Mouse (Mus musculus): ENCODE data around the gene Borcs5. TPM values are rescaled to one million over a fixed set of nuclear protein-coding genes. Genes with fewer than 3 reads are reported as not detected.

Borcs5 gene
- polyA plus RNA-seq, 1 experiment from 2014 or later: 32.9 TPM

DNA sequence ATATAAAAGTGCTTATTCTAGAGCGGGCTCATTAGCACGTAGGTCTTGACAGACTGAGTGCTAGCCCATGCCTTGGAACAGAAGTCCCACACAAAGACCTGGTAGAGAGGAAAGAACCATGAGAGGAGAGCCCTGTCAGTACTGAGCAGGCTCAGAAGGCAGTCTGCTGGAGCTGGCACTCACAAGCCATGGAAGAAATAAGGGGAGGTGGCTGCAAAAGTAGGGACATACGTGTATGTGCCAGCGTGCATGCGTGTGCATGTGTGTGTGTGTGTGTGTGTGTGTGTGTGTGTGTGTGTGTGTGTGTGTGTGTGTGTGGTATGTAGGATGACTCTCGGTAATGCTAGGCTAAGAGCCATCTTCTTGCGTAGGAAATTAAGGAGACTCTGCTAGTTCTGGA is 84.0 kb downstream of the Borcs5 start:
- Histone ChIP-seq H3K4me1 (no peaks in the 10 kb centered on the region), H3K4me3 (no peak overlapping the region), H3K27me3 (no peaks in the 10 kb centered on the region), H3K4me2 (replicated peaks) (no peak overlapping the region), H3K36me3 (peaks cover 35% of the 10 kb centered on the region), H3K9ac (replicated peaks) (no peak overlapping the region), H3K27ac (replicated peaks) (no peak overlapping the region), H3K9me3 (no peaks in the 10 kb centered on the region)
- no peak for ATAC-seq (ENCODE audit: low FRiP score, low read depth)
- 97% methylated on average over 7 of the region's 7 CpGs for WGBS

DNA sequence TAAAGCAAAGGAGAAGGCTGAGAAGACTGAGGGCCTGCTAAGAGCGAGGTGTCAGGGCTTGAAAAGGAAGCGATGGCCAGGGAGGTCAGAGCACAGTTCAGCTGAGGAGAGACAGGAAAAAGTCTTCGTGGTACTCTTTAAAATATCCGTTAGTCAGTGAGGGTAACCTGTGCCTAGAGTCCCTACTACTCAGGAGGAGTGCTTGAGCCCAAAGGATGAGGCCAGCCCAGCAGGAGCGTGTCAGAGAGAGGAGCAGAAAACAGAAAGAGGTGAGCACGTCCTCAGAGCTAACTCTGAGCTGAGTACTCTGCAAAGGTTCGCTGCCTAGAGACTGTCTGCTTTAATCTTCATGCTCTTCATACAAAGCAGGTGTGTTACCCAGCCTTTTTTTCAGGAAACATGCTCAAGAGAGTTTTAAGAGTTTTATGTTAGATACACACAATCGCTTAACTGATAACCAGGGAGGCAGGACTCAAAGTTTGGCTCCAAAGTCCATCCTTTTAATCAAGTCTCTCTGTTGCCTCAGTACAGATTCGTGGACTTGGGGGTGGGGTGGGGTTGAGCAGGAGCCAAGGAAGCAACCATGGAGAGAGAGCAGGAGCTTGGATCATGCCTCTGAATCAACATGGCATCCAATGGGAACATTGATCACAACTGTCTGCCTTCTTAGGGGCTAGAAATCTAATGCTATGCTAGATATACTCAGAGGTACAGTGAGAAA is 84.7 kb downstream of the Borcs5 start:
- no peaks in the 10 kb centered on the region for H3K27me3 ChIP-seq
- H3K9ac ChIP-seq (replicated peaks): no peak overlapping the region
- no peak overlapping the region for H3K27ac ChIP-seq (replicated peaks)
- H3K36me3 ChIP-seq: peaks cover 28% of the 10 kb centered on the region
- WGBS: 85% methylated on average over 9 of the region's 9 CpGs
- no peak overlapping the region for H3K4me3 ChIP-seq
- no peak overlapping the region for H3K4me2 ChIP-seq (replicated peaks)
- no peaks in the 10 kb centered on the region for H3K9me3 ChIP-seq
- H3K4me1 ChIP-seq: no peaks in the 10 kb centered on the region
- no peak for ATAC-seq (ENCODE audit: low FRiP score, low read depth)

DNA sequence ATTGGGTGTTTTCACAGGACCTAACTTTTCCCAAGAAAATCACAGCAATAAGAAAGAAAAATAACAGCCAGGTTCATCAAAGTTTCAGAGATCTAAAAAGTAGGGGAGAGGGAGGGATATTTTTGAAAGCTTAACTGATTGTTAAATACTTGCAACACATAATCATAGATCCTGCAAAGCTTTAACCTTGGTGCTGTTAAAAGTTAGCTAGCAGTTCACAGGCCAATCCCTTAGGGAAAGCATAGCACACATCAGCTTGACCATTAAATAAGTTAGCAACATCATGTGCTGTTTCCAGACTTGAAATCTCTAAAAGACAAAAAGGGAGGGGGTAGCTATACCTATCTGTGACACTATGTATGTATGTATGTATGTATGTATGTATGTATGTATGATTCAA is 86.1 kb downstream of the Borcs5 start:
- no peak overlapping the region for H3K4me2 ChIP-seq (replicated peaks)
- no peak overlapping the region for H3K27ac ChIP-seq (replicated peaks)
- H3K9me3 ChIP-seq: no peaks in the 10 kb centered on the region
- H3K36me3 ChIP-seq: peaks cover 15% of the 10 kb centered on the region; the same call in 1 of the 2 replicates
- ATAC-seq (ENCODE audit: low FRiP score, low read depth): no peak
- no peaks in the 10 kb centered on the region for H3K27me3 ChIP-seq
- H3K9ac ChIP-seq (replicated peaks): no peak overlapping the region
- H3K4me3 ChIP-seq: no peak overlapping the region
- no peaks in the 10 kb centered on the region for H3K4me1 ChIP-seq

DNA sequence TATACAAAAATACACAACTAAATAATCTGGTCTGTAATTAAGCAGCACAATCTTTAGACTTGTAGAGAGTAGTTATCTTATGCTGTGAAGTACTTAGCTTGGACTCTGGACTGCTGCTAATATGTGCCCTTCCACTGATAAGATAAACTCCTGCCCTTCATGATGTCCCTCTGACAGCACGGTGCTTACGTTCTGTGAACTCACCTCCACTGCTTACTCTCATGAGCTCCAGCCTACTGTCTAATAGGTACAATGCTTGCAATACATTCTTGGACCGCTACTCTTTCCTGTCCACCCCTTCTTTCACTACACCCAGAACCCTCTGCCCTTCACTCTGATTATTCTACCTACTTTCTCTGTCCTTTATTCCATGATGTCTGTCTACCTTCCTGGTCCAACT is 91.7 kb downstream of the Borcs5 start:
- ATAC-seq (ENCODE audit: low FRiP score, low read depth): no peak
- H3K27ac ChIP-seq (replicated peaks): no peak overlapping the region
- 95% methylated on average over 3 of the region's 3 CpGs for WGBS
- no peak overlapping the region for H3K4me2 ChIP-seq (replicated peaks)
- no peaks in the 10 kb centered on the region for H3K9me3 ChIP-seq
- H3K27me3 ChIP-seq: no peaks in the 10 kb centered on the region
- H3K4me3 ChIP-seq: no peak overlapping the region
- H3K9ac ChIP-seq (replicated peaks): no peak overlapping the region
- no peaks in the 10 kb centered on the region for H3K36me3 ChIP-seq
- no peaks in the 10 kb centered on the region for H3K4me1 ChIP-seq

DNA sequence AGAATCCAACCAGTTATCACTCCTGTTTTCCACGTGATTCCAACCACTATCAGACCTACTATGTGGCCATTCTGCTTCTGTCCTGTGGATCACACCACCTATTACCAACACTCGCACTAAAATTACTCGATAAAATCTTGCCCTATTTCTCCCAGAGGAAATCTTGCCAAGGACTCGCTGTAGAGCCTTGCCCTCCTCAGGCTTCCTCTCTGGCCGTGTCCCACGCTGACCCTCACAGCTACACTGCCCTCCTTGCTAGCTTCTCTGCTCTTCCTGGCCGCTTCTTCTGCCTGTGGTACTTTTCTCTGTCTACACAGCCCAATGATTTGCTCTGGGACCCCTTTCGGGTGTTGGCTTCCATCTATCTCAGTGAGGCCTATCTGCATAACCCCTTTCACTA is 93.5 kb downstream of the Borcs5 start:
- Histone ChIP-seq H3K27me3 (no peaks in the 10 kb centered on the region), H3K4me2 (replicated peaks) (no peak overlapping the region), H3K4me1 (no peaks in the 10 kb centered on the region), H3K9me3 (no peaks in the 10 kb centered on the region), H3K36me3 (0 out of 2 replicates have a peak, but pooled peaks cover 2% of the 10 kb centered on the region), H3K4me3 (no peak overlapping the region), H3K27ac (replicated peaks) (no peak overlapping the region), H3K9ac (replicated peaks) (no peak overlapping the region)
- no peak for ATAC-seq (ENCODE audit: low FRiP score, low read depth)
- WGBS: 93% methylated on average over 8 of the region's 8 CpGs

DNA sequence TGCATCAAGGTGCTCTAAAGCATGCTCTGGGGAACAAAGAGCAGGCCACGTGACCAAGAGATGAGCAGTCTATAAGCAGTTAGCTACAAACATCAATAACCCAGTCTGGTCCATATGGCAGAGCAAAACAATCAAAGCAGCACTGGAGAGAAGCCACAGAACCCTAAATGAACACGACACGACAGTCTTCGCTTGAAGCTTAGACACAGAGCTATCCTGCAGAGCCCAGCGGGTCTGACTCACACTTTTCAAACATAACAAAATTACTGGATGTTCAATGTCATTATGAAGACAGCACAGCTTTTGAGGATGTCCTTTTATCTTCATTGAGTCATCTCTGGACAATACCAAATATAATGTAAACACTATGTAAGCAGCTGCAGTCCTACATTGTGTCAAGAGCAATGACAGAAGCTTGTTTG is 94.5 kb downstream of the Borcs5 start:
- 77% methylated on average over 5 of the region's 5 CpGs for WGBS
- Histone ChIP-seq H3K27ac (replicated peaks) (no peak overlapping the region), H3K9me3 (no peaks in the 10 kb centered on the region), H3K4me1 (no peaks in the 10 kb centered on the region), H3K27me3 (no peaks in the 10 kb centered on the region), H3K36me3 (peaks cover 10% of the 10 kb centered on the region), H3K9ac (replicated peaks) (no peak overlapping the region), H3K4me2 (replicated peaks) (no peak overlapping the region), H3K4me3 (no peak overlapping the region)
- no peak for ATAC-seq (ENCODE audit: low FRiP score, low read depth)

DNA sequence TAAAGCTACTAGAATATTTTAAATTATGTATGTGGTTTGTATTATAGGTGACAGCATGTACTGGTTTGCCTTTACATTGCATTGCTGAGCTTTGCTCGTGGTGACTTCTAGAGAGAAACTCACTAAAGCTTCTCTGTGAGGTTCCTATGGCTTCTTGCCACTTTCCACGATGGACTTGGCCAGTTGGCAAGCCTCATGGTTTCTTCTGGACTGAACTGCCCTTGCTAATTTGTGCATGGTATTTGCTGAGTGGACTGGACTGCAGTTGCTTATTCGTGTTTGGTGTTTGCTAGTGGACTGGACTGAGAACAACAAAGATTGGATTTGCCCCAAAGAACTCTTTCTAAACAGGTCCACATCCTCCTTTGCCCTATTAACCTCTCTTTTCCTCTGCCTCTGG is 97.5 kb downstream of the Borcs5 start:
- H3K4me1 ChIP-seq: no peaks in the 10 kb centered on the region
- no peak overlapping the region for H3K4me3 ChIP-seq
- no peak overlapping the region for H3K4me2 ChIP-seq (replicated peaks)
- ATAC-seq (ENCODE audit: low FRiP score, low read depth): no peak
- no peak overlapping the region for H3K27ac ChIP-seq (replicated peaks)
- WGBS: 88% methylated on average over 3 of the region's 3 CpGs
- no peaks in the 10 kb centered on the region for H3K9me3 ChIP-seq
- H3K27me3 ChIP-seq: no peaks in the 10 kb centered on the region
- H3K36me3 ChIP-seq: peaks cover 21% of the 10 kb centered on the region
- no peak overlapping the region for H3K9ac ChIP-seq (replicated peaks)

DNA sequence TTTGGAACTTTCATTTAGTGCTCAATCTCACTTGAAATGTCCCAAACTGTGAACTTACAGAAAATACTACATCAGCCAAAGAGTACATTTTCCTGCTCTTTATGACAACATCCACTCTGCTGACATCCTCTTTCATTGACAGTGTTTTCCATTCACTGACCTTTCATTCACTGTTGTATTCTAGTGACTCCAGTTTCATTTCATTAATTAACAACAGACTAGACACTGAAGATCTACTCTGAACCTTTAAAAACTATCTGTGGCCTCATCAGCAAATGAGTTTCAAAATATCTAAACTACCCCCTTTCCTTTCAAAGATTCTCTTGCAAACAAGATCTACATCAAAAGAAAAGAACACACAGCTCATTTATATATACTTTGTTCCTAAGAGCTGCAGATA is 104.3 kb downstream of the Borcs5 start:
- H3K4me2 ChIP-seq (replicated peaks): no peak overlapping the region
- H3K4me1 ChIP-seq: no peaks in the 10 kb centered on the region
- no peak overlapping the region for H3K27ac ChIP-seq (replicated peaks)
- peaks cover 13% of the 10 kb centered on the region for H3K36me3 ChIP-seq
- no peak overlapping the region for H3K9ac ChIP-seq (replicated peaks)
- ATAC-seq (ENCODE audit: low FRiP score, low read depth): no peak
- no peaks in the 10 kb centered on the region for H3K27me3 ChIP-seq
- no peak overlapping the region for H3K4me3 ChIP-seq
- no peaks in the 10 kb centered on the region for H3K9me3 ChIP-seq

DNA sequence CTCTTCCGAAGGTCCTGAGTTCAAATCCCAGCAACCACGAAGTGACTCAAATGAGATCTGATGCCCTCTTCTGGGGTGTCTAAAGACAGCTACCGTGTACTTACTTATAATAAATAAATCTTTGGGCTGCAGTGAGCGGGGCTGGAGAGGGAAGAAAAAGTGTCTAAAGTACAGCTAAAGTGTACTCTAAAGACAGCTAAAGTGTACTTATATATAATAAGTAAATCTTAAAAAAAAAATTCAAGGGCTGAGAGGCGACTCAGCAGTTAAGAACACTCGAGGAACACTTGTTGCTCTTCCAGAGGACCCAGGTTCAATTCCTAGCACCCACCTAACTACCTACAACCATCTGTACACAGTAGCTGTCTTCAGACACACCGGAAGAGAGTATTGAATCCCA is 106.6 kb downstream of the Borcs5 start:
- 0 out of 2 replicates have a peak, but pooled peaks cover 3% of the 10 kb centered on the region for H3K36me3 ChIP-seq
- H3K27ac ChIP-seq (replicated peaks): no peak overlapping the region
- no peak for ATAC-seq (ENCODE audit: low FRiP score, low read depth)
- no peaks in the 10 kb centered on the region for H3K9me3 ChIP-seq
- H3K4me1 ChIP-seq: no peaks in the 10 kb centered on the region
- H3K9ac ChIP-seq (replicated peaks): no peak overlapping the region
- 96% methylated on average over 7 of the region's 7 CpGs for WGBS
- H3K4me3 ChIP-seq: no peak overlapping the region
- no peak overlapping the region for H3K4me2 ChIP-seq (replicated peaks)
- H3K27me3 ChIP-seq: no peaks in the 10 kb centered on the region

DNA sequence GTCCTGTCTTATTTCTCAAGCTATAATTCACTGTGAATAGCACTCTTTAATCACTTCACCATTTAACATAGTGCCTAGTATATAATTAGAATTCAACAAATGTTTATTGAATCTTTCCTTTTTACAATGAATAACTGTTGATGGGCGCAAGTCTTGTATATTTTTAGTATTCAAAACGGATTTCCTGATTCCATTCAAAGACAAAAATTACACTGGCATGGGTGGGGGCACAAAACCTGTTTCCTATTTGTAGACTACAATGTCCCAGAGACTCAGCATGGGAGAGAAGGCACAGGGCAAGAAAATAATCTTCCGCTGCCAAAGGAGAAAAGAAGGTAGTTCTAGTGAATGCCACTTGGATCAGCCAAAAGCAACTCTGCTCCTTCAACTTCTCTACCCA is 108.8 kb downstream of the Borcs5 start:
- no peak for ATAC-seq (ENCODE audit: low FRiP score, low read depth)
- H3K27me3 ChIP-seq: no peaks in the 10 kb centered on the region
- H3K36me3 ChIP-seq: 0 out of 2 replicates have a peak, but pooled peaks cover 3% of the 10 kb centered on the region
- no peak overlapping the region for H3K9ac ChIP-seq (replicated peaks)
- no peak overlapping the region for H3K4me3 ChIP-seq
- H3K4me2 ChIP-seq (replicated peaks): no peak overlapping the region
- no peaks in the 10 kb centered on the region for H3K9me3 ChIP-seq
- no peaks in the 10 kb centered on the region for H3K4me1 ChIP-seq
- 89% methylated on average over 3 of the region's 3 CpGs for WGBS
- no peak overlapping the region for H3K27ac ChIP-seq (replicated peaks)

DNA sequence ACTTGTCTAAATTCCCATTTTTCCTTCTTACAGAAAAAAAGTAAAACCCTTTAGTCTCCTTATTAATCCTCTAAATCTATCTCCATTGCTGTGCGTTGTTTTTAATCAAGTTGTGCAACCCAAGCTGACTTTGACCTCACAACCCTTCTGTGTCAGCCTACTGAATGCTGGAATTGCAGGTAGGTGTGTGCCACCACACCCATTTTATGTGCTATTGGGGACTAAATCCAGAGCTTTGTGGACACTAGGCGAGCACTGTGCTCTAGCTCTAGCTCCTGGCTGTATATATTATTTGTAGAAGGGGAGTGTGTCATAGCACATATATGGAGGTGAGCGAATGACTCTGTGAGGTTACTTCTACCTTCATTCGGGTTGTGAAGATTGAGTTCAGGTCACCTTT is 111.8 kb downstream of the Borcs5 start:
- 93% methylated on average over 4 of the region's 4 CpGs for WGBS
- no peak for ATAC-seq (ENCODE audit: low FRiP score, low read depth)
- Histone ChIP-seq H3K36me3 (peaks cover 7% of the 10 kb centered on the region; the same call in 1 of the 2 replicates), H3K9me3 (no peaks in the 10 kb centered on the region), H3K27me3 (no peaks in the 10 kb centered on the region), H3K9ac (replicated peaks) (no peak overlapping the region), H3K4me2 (replicated peaks) (no peak overlapping the region), H3K4me1 (no peaks in the 10 kb centered on the region), H3K27ac (replicated peaks) (no peak overlapping the region), H3K4me3 (no peak overlapping the region)

DNA sequence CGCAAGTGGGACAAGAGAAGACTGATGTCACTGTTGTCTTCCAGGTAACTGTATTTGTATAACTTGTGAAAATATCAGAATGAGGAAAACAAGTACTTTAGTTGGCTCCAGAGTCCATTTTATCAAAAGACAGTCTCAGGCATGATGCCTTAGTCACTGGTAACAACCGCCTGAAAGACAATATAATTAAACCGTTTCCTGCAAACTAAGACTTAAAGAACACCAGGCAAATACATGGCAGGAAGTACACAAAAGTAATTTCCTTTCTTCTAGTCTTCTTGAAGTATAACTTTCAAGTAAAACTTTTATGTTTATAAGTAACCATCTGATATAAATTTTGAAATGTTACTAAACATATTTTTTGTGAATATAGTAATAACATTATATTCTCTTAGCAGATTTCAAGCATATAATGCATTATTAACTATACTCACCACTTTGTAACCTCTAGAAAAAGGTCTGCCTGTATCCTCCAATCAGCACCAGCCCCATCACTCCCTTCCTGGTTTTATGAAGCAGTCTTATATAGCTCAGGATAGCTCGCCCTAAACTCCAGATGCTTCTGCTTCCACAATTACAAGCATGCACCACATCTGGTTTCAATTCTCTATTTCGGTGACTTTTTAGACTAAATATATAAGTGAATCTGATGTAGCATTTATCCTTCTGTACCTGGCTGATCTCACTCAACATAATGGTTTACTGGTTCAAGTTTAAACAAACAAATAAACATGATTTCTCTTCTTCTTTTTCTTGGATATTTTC is 112.8 kb downstream of the Borcs5 start:
- Histone ChIP-seq H3K27me3 (no peaks in the 10 kb centered on the region), H3K36me3 (peaks cover 9% of the 10 kb centered on the region; the same call in 1 of the 2 replicates), H3K27ac (replicated peaks) (no peak overlapping the region), H3K4me1 (no peaks in the 10 kb centered on the region), H3K9ac (replicated peaks) (no peak overlapping the region), H3K9me3 (no peaks in the 10 kb centered on the region), H3K4me3 (no peak overlapping the region), H3K4me2 (replicated peaks) (no peak overlapping the region)
- no peak for ATAC-seq (ENCODE audit: low FRiP score, low read depth)
- 91% methylated on average over 5 of the region's 5 CpGs for WGBS

Data from midbrain, embryonic 12.5 days (tissue).